Mouse (Mus musculus): Measurements from ENCODE around the gene Hint1. TPM values are rescaled to one million over a fixed set of nuclear protein-coding genes. Genes with fewer than 3 reads are reported as not detected.

Hint1 gene
- polyA plus RNA-seq, 1 experiment: 324 TPM

DNA sequence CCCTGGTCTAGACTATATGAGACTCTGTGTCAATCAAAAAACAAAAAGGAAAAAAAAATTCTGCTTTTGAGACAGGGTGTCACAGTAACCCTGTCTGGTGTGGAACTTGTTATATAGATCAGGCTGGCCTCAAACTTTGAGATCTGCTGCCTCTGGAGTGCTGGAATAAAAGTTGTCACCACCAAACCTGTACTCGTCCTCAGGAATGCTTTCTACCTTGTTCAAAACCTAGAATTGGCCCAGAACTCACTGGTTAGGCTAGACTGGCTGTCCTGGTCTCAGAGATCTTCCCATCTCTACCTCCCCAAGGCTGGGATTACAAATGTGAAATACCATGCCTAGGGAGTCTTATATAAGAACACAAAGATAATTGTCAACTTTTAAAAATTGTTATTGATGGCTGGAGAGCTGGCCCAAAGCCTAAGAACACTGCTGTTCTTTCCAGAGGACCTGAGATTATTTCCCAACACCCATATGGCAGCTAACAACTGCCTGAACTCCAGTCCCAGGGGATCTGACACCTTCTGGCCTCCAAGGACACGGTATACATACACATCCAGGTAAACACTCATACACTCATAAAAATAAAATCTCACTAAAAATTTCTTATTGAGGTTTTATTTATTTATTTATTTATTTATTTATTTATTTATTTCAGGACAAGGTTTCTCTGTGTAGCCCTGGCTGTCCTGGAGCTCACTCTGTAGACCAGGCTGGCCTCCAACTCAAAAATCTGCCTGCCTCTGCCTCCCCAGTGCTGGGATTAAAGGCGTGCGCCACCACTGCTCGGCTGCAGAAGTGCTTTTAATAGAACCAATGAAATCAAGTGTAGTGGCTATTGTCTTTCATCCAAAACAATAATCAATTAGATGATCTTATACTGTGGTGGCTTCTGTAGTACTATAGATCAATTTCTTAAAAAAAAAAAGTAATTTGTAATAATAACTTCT is 4.4 kb upstream of the Hint1 start:
- Histone ChIP-seq H3K27ac (ENCODE audit: insufficient read depth, low read depth, low read length) (0 out of 2 replicates have a peak overlapping the region, but pooled peaks have one; percentile 28), H3K4me3 (ENCODE audit: insufficient read depth, low read length) (no peak overlapping the region)

DNA sequence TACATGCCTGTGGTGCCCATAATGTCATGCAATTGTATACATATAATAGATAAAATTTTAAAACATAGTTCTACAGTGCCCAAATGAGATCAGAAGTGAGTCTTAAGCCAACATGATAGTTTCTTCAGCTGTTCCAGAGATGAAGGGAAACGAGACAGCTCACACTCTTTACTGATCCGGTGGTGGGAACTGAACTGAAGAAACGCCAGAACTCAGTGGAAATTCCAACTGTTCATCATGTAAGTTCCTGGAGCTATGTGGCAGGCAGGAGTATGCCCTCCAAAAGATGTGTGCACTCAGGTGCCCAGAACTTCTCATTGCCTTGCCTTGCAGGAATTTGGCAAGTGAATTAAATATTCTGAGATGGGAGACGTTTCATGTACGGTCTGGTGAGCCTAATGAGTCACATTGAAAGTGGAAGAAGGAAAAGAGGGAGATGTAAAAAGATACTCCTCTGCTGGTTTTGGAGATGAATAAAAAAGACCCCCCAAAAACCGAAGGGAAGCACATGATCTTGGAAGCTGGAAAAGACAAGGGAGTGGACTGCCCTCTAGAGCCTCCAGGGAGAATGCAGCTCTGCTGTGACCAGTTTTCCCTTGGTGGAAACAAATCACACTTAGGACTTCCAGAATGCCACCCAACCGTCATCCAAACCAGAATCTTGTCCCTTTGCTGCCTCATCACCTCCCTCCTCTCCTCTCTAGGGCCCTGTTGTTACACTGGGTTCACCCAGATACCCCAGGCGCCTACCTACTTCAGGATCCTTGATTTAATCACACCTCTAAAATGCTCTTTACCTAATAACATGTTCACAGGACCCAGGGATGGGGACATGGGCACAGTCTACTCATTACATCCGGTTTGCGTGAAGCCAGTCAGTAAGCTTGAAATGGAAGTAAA is 3.3 kb upstream of the Hint1 start:
- no peak overlapping the region for H3K4me3 ChIP-seq (ENCODE audit: insufficient read depth, low read length)
- peaks cover 17% of the 10 kb centered on the region for H3K4me1 ChIP-seq (ENCODE audit: control insufficient read depth, insufficient read depth, low read length)
- TF ChIP-seq POLR2A (IDR thresholded peaks at IDR 0.05; ENCODE audit: borderline replicate concordance, low read depth, low read length) (no peak), CTCF (IDR thresholded peaks at IDR 0.05; ENCODE audit: low read depth, low read length) (peak; percentile 81)
- H3K27ac ChIP-seq (ENCODE audit: insufficient read depth, low read depth, low read length): no peak overlapping the region

More for the DNA sequence above, 4.4 kb upstream of the Hint1 start:
- peaks cover 16% of the 10 kb centered on the region for H3K4me1 ChIP-seq (ENCODE audit: control insufficient read depth, insufficient read depth, low read length)
- no peak for TF ChIP-seq POLR2A (IDR thresholded peaks at IDR 0.05; ENCODE audit: borderline replicate concordance, low read depth, low read length)

DNA sequence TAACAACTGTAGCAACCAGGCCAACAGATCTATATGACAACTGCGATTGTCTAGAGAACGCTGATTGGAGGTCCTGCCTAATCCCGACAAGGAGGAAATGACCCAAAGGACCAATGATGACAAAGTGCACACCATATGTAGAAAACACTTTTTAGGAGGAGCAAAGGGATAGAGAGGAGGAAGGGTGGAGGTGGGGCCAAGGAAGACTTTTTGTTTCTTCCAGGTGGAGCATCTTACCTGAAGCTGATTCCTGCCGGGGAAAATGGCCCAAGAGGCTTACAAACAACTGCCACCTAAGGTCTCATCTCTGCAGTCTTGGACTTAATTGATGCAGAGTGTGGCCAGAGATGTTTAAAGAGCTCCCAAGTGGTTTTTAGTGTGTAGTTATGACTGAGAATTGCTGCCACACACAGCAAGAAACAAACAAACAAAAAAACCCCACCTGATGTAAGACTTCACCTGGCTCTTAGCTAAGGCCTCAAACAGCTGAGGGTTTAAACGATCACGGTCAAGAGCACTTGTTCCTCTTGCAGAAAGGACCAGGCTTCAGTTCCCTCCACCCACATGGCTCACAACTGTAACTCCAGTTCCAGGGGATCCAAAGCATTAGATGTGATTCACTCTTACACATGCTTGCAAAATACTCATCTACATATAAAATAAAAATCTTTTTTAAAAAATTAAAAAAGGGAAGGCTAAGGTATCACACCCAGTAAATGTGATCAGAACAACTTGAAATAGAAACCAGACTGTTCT is 675 bp upstream of the Hint1 start:
- peak overlapping the region; percentile 68 for H3K27ac ChIP-seq (ENCODE audit: insufficient read depth, low read depth, low read length)
- TF ChIP-seq POLR2A (IDR thresholded peaks at IDR 0.05; ENCODE audit: borderline replicate concordance, low read depth, low read length) (no peak), CTCF (IDR thresholded peaks at IDR 0.05; ENCODE audit: low read depth, low read length) (no peak)
- H3K4me1 ChIP-seq (ENCODE audit: control insufficient read depth, insufficient read depth, low read length): peaks cover 22% of the 10 kb centered on the region
- H3K4me3 ChIP-seq (ENCODE audit: insufficient read depth, low read length): peak overlapping the region; percentile 65

DNA sequence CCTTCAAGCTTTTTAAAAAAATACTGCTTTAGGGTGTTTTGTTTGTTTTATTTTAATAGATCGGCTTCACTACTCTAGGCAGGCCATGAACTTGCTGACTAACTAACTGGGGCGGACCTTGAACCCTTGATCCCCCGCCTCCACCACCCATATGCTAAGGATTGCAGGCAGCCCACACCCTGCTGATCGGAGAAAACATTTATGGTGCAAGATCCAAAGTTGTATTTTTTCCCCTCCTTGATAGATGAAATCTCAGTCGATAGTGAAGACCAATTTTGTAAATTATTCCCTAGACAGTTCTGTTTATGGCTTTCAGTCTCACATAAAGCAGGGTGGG is 834 bp downstream of the Hint1 start:
- no peak for TF ChIP-seq POLR2A (IDR thresholded peaks at IDR 0.05; ENCODE audit: borderline replicate concordance, low read depth, low read length)
- TF ChIP-seq CTCF (IDR thresholded peaks at IDR 0.05; ENCODE audit: low read depth, low read length): no peak
- Histone ChIP-seq H3K4me1 (ENCODE audit: control insufficient read depth, insufficient read depth, low read length) (peaks cover 17% of the 10 kb centered on the region), H3K4me3 (ENCODE audit: insufficient read depth, low read length) (peak overlapping the region; percentile 65), H3K27ac (ENCODE audit: insufficient read depth, low read depth, low read length) (peak overlapping the region; percentile 84)

DNA sequence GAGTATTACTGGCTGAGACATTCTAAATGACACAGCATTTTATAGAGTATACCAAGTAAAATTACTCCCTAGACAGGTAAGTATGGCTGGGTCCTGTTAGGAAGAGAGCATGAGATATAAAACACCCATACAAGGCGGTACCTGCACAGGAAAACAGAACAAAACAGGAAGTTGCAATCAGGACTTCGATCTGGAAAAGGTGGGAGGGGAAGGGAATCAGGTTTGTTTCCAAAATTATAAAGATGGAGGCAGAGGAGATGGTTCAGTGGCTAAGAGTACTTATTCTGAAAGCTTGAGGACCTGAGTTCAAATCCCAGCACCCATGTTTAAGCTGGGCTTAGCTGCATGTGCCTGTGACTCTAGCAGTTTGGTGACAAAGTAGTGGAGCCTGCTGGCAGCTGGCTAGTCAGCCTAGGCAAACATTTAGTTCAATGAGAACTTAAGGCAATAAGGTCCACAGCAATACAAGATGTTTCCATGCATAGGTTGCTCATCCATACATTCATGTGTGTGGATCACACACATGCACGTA is 1.8 kb downstream of the Hint1 start:
- Histone ChIP-seq H3K4me1 (ENCODE audit: control insufficient read depth, insufficient read depth, low read length) (peaks cover 15% of the 10 kb centered on the region), H3K27ac (ENCODE audit: insufficient read depth, low read depth, low read length) (0 out of 2 replicates have a peak overlapping the region, but pooled peaks have one; percentile 13), H3K4me3 (ENCODE audit: insufficient read depth, low read length) (peak overlapping the region; percentile 10; the same call in 1 of the 2 replicates)
- TF ChIP-seq POLR2A (IDR thresholded peaks at IDR 0.05; ENCODE audit: borderline replicate concordance, low read depth, low read length) (no peak), CTCF (IDR thresholded peaks at IDR 0.05; ENCODE audit: low read depth, low read length) (no peak)

DNA sequence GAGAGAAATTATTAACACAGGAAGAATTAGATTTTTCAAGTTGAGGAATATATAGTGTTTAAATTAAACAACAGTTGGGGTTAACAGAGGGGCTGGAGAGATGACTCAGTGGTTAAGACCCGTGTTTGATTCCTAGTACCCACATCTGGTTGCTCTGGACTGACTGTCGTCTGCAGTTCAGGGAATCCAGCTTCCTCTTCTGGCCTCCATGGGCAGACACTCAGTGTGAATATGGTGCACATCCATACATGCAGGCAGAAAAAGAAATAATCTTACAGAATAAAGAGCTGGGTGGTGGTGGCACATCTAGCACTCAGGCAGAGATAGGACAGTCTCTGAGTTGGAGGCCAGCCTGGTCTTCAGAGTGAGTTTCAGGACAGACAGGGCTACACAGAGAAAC is 2.3 kb downstream of the Hint1 start:
- H3K4me3 ChIP-seq (ENCODE audit: insufficient read depth, low read length): no peak overlapping the region
- TF ChIP-seq POLR2A (IDR thresholded peaks at IDR 0.05; ENCODE audit: borderline replicate concordance, low read depth, low read length) (no peak), CTCF (IDR thresholded peaks at IDR 0.05; ENCODE audit: low read depth, low read length) (no peak)

DNA sequence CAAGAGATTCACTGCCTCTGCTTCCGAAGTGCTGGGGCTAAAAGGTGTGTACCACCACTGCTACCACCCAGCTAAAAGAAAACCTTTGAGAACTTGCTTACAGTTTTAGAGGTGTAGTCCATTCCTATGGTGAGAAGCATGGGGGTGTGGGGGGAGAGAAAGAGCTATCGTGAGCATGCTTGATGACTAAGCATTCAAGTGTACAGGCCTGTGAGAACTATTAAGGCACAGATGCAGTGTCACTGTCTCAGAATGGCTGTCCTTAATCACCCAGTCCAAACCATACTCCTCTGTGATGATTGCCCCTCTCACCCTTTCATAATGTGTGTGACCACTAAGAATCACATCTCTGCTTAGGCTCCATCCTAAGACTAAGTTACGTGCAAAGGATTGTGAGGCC is 3.1 kb downstream of the Hint1 start:
- Histone ChIP-seq H3K4me3 (ENCODE audit: insufficient read depth, low read length) (no peak overlapping the region), H3K27ac (ENCODE audit: insufficient read depth, low read depth, low read length) (no peak overlapping the region), H3K4me1 (ENCODE audit: control insufficient read depth, insufficient read depth, low read length) (peaks cover 15% of the 10 kb centered on the region)
- no peak for TF ChIP-seq POLR2A (IDR thresholded peaks at IDR 0.05; ENCODE audit: borderline replicate concordance, low read depth, low read length)
- TF ChIP-seq CTCF (IDR thresholded peaks at IDR 0.05; ENCODE audit: low read depth, low read length): no peak

More for the DNA sequence above, 2.3 kb downstream of the Hint1 start:
- H3K27ac ChIP-seq (ENCODE audit: insufficient read depth, low read depth, low read length): no peak overlapping the region
- peaks cover 15% of the 10 kb centered on the region for H3K4me1 ChIP-seq (ENCODE audit: control insufficient read depth, insufficient read depth, low read length)

DNA sequence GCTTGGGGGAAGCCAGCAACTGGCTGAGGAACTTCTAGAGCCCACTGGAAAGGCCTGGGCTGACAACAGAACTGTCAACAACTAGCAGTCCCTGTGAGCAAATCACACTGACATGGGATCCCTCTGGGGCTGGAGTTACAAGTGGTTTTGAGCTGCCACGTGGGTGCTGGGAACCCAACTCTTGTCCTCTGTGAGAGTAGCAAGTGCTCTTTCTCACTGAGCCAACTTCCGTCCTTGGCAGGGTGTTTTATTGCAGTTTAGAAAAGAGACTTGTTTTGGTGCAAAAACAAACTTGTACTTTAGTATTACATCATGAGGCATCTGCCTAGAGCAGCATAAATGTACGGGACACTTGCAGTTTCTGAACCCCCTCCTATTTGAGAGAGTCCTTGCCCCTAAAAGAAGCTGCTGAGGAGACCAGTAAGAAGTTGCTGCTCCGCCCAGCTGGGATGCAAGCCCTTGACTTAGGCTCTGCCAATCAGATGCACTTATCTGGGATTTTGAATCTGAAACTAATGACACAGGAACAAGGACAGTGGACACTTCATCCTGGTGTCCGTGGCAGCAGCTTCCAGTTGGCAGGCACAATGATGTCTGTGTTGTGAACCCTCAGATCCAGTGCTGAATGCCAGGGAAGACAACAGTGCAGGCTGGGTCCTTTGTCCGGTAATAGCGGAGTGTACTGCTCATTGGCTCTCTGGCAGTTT is 5.8 kb downstream of the Hint1 start:
- peaks cover 9% of the 10 kb centered on the region for H3K4me1 ChIP-seq (ENCODE audit: control insufficient read depth, insufficient read depth, low read length)
- no peak overlapping the region for H3K4me3 ChIP-seq (ENCODE audit: insufficient read depth, low read length)
- H3K27ac ChIP-seq (ENCODE audit: insufficient read depth, low read depth, low read length): no peak overlapping the region
- no peak for TF ChIP-seq POLR2A (IDR thresholded peaks at IDR 0.05; ENCODE audit: borderline replicate concordance, low read depth, low read length)
- TF ChIP-seq CTCF (IDR thresholded peaks at IDR 0.05; ENCODE audit: low read depth, low read length): no peak

Data from bone marrow macrophage, adult 2 months (primary cell).